Comparison of ENCODE assay signal across 26 mouse cellular contexts in the genomic region with DNA sequence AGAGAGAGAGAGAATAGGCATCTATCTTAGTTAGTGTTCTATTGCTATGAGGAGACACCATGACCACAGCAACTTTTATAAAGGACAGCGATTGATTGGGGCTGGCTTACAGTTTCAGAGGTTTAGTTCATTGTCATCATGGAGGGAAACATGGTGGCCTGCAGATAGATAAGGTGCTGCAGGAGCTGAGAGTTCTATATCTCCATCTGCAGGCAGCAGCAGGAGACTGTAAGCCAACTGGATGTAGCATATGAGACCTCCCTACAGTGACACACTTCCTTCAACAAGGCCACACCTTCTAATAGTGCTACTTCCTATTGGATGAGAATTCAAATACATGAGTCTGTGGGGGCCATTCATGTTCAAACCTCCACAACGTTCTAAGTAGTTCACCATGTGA. TPM values are rescaled to one million over a fixed set of nuclear protein-coding genes. Genes with fewer than 3 reads are reported as not detected.
DNase-seq lines count a peak whose midpoint lies in the region; ATAC-seq and TF ChIP-seq lines count a peak whose summit lies in the region.
"Had no signal": no experiment of that assay in that cellular context is flagged by ENCODE, and none has a peak within 500 bp of the region (broad histone marks: within the 10 kb centered on the region; RNA-seq: fewer than 3 reads in every experiment).

No protein-coding gene starts in this region.

- ATAC-seq in granulocyte monocyte progenitor cell, adult 5-6 weeks (replicated peaks; ENCODE audit: poor library complexity, severe bottlenecking), result 0 out of 2 replicates have a peak, but pooled peaks have one; percentile 17
- ATAC-seq in liver, postnatal 0 days, result 0 out of 2 replicates have a peak, but pooled peaks have one; percentile 6

- H3K27me3 ChIP-seq in MEL (ENCODE audit: control insufficient read depth in 1 of 2, insufficient read depth in 2 of 2, low read length in 2 of 2), result no peaks in the 10 kb centered on the region
- no peaks in the 10 kb centered on the region for H3K27me3 ChIP-seq in liver, postnatal 0 days (ENCODE audit: insufficient read depth, low read length)
- no peaks in the 10 kb centered on the region for H3K27me3 ChIP-seq in kidney, adult 2 months (replicated peaks; ENCODE audit: control insufficient read depth, insufficient read depth, low read length)
- H3K27me3 ChIP-seq: forebrain, embryonic 12.5 days; heart, embryonic 13.5 days; hindbrain, embryonic 15.5 days; midbrain, embryonic 12.5 days; neural tube, embryonic 12.5 days had no signal

- H3K4me3 ChIP-seq in MEL (ENCODE audit: control insufficient read depth in 1 of 2, insufficient read depth in 1 of 2, low read depth in 2 of 2, low read length in 2 of 2), result no peak overlapping the region
- no peak overlapping the region for H3K4me3 ChIP-seq in liver, postnatal 0 days (ENCODE audit: low read depth, low read length)
- no peak overlapping the region for H3K4me3 ChIP-seq in kidney, adult 2 months (ENCODE audit: insufficient read depth, low read depth, low read length)
- H3K4me3 ChIP-seq: forebrain, embryonic 12.5 days; heart, embryonic 13.5 days; hindbrain, embryonic 15.5 days; midbrain, embryonic 12.5 days; neural tube, embryonic 12.5 days had no signal

- 67% methylated on average over 2 of the region's 2 CpGs for WGBS in liver, postnatal 0 days (ENCODE audit: insufficient replicate concordance)
- 89% methylated on average over 2 of the region's 2 CpGs for WGBS in kidney, adult 2 months

- peaks cover 7% of the 10 kb centered on the region; the same call in 1 of the 2 replicates for H3K79me2 ChIP-seq in MEL (ENCODE audit: control insufficient read depth, insufficient read depth, low read length, poor library complexity)

- peak overlapping the region; percentile 34; the same call in 1 of the 2 replicates for H3K27ac ChIP-seq in MEL (ENCODE audit: control insufficient read depth, low read depth, low read length)
- H3K27ac ChIP-seq in liver, postnatal 0 days (ENCODE audit: low read depth), result no peak overlapping the region
- H3K27ac ChIP-seq in kidney, adult 2 months (ENCODE audit: insufficient read depth, low read depth, low read length), result no peak overlapping the region
- H3K27ac ChIP-seq: forebrain, embryonic 12.5 days; heart, embryonic 13.5 days; hindbrain, embryonic 15.5 days; midbrain, embryonic 12.5 days; neural tube, embryonic 12.5 days had no signal

- no peak overlapping the region for H3K9ac ChIP-seq in MEL (ENCODE audit: control insufficient read depth, low read depth, low read length, poor library complexity, severe bottlenecking)
- no peak overlapping the region for H3K9ac ChIP-seq in liver, postnatal 0 days (replicated peaks)
- H3K9ac ChIP-seq: forebrain, embryonic 12.5 days; heart, embryonic 13.5 days; hindbrain, embryonic 15.5 days; midbrain, embryonic 12.5 days; neural tube, embryonic 12.5 days had no signal

- TF ChIP-seq EP300 in MEL (IDR thresholded peaks at IDR 0.05; ENCODE audit: low read depth in 1 of 2, low read length in 2 of 2), result peak; percentile 46 to 58; a peak in 3 of 4 replicates
- no peak for TF ChIP-seq EP300 in liver, postnatal 0 days (IDR thresholded peaks at IDR 0.05; ENCODE audit: low read depth)

- H3K4me2 ChIP-seq in liver, postnatal 0 days (ENCODE audit: low read depth, low read length), result no peak overlapping the region
- H3K4me2 ChIP-seq: forebrain, embryonic 12.5 days; heart, embryonic 13.5 days; hindbrain, embryonic 15.5 days; midbrain, embryonic 12.5 days; neural tube, embryonic 12.5 days had no signal

- no peak for TF ChIP-seq RAD21 in MEL (IDR thresholded peaks at IDR 0.05; ENCODE audit: low read depth, low read length)

- 0 out of 4 replicates have a peak, but pooled peaks of 1 of the 2 experiments have one; percentile 41 for TF ChIP-seq POLR2A in MEL (IDR thresholded peaks at IDR 0.05; ENCODE audit: control insufficient read depth in 1 of 2, insufficient read depth in 1 of 2, low read depth in 1 of 2, low read length in 2 of 2, poor library complexity in 1 of 2)
- no peak for TF ChIP-seq POLR2A in kidney, adult 2 months (IDR thresholded peaks at IDR 0.05; ENCODE audit: low read depth, low read length)

- DNase-seq in 3T3-L1 (ENCODE audit: low read depth, low spot score) (peak; percentile 8), MEL (ENCODE audit: low read depth, low spot score) (peak; percentile 86)
- no peak for DNase-seq in liver, postnatal 0 days
- DNase-seq in frontal cortex, adult 2 months (ENCODE audit: extremely low spot score in 1 of 2, low spot score in 1 of 2), result no peak
- no peak for DNase-seq in kidney, adult 2 months
- no peak for DNase-seq in thymus, postnatal 25 days
- DNase-seq: adrenal gland, postnatal 25 days; B cell, adult 2 months; cerebellum, adult 2 months; gastrocnemius, postnatal 10 days; heart, adult 18-20 months; heart, postnatal 36 days; kidney, adult 18-20 months; kidney, postnatal 10 days; layer of hippocampus, adult 9-11 months; lung, adult 18-20 months; right cerebral cortex, adult 18-20 months; thymus, postnatal 14 days had no signal

- no peaks in the 10 kb centered on the region; a peak in 1 of 4 replicates for H3K36me3 ChIP-seq in MEL (ENCODE audit: control insufficient read depth in 1 of 2, insufficient read depth in 2 of 2, low read length in 2 of 2)
- H3K36me3 ChIP-seq in liver, postnatal 0 days (replicated peaks; ENCODE audit: insufficient read depth, low read length), result no peaks in the 10 kb centered on the region
- H3K36me3 ChIP-seq in kidney, adult 2 months (ENCODE audit: control insufficient read depth, insufficient read depth, low read length), result no peaks in the 10 kb centered on the region
- H3K36me3 ChIP-seq: forebrain, embryonic 12.5 days; hindbrain, embryonic 15.5 days; midbrain, embryonic 12.5 days; neural tube, embryonic 12.5 days had no signal

- peaks cover 0 to 3% of the 10 kb centered on the region in 2 experiments; a peak in 1 of 4 replicates for H3K4me1 ChIP-seq in MEL (ENCODE audit: control insufficient read depth in 1 of 2, insufficient read depth in 2 of 2, low read length in 2 of 2)
- no peaks in the 10 kb centered on the region for H3K4me1 ChIP-seq in liver, postnatal 0 days (ENCODE audit: insufficient read depth)
- H3K4me1 ChIP-seq in kidney, adult 2 months (ENCODE audit: control insufficient read depth, insufficient read depth, low read length), result no peaks in the 10 kb centered on the region
- H3K4me1 ChIP-seq: heart, embryonic 13.5 days; midbrain, embryonic 12.5 days; neural tube, embryonic 12.5 days had no signal

- TF ChIP-seq CTCF in MEL (IDR thresholded peaks at IDR 0.05 in 2 of 3, conservative IDR thresholded peaks at IDR 0.05 in 1 of 3; ENCODE audit: control insufficient read depth in 1 of 3, insufficient read depth in 1 of 3, low read depth in 2 of 3, low read length in 3 of 3, poor library complexity in 1 of 3, severe bottlenecking in 1 of 3), result peak in 1 of 3 experiments; percentile 38; a peak in 2 of 6 replicates
- no peak for TF ChIP-seq CTCF in liver, postnatal 0 days (IDR thresholded peaks at IDR 0.05; ENCODE audit: low read depth)
- TF ChIP-seq CTCF in kidney, adult 2 months (conservative IDR thresholded peaks at IDR 0.05; ENCODE audit: insufficient read depth, insufficient read length, low read depth, low read length), result no peak

- H3K9me3 ChIP-seq in MEL (replicated peaks; ENCODE audit: insufficient read depth, low read length), result no peaks in the 10 kb centered on the region
- no peaks in the 10 kb centered on the region for H3K9me3 ChIP-seq in liver, postnatal 0 days (ENCODE audit: low read length)
- H3K9me3 ChIP-seq: forebrain, embryonic 12.5 days; heart, embryonic 13.5 days; hindbrain, embryonic 15.5 days; midbrain, embryonic 12.5 days; neural tube, embryonic 12.5 days had no signal

RNA-seq across cellular contexts. Expression of a gene that starts 5.0 kb away (rescaled TPM):
- 24.6 and 32.0 TPM in 2 replicates for total RNA-seq in MEL (2012; rRNA removed)
- 10 to 100 TPM in 1 of 2 experiments, not detected in 1; 69.4 TPM for polyA plus RNA-seq in MEL (2012; ENCODE audit: insufficient read depth in 1 of 2, insufficient read length in 2 of 2, low read depth in 1 of 2, low replicate concordance in 2 of 2, missing spikeins in 1 of 2)
- 47.4 and 48.2 TPM in 2 replicates for total RNA-seq in granulocyte monocyte progenitor cell, adult 5-6 weeks (2014; fragmentation: Nextera tagmentation)
- 6.9 and 30.3 TPM in 2 replicates for total RNA-seq in granulocyte monocyte progenitor cell, adult 5-6 weeks (2017)
- polyA plus RNA-seq in liver, postnatal 0 days (2015; fragmentation: Nextera tagmentation; extraction: Ambion mirVana), result 49.2 and 52.7 TPM in 2 replicates
- 28.2 and 30.1 TPM in 2 replicates for polyA plus RNA-seq in frontal cortex, adult 2 months (2012; rRNA removed)
- 64.0 and 81.4 TPM in 2 replicates for polyA plus RNA-seq in kidney, adult 2 months (2012; rRNA removed)

RNA-seq across cellular contexts. Expression of a gene that starts 17.7 kb away (rescaled TPM):
- total RNA-seq in MEL (2012; rRNA removed), result 37.5 and 43.0 TPM in 2 replicates
- 10 to 100 TPM in 1 of 2 experiments, not detected in 1; 31.5 TPM for polyA plus RNA-seq in MEL (2012; ENCODE audit: insufficient read depth in 1 of 2, insufficient read length in 2 of 2, low read depth in 1 of 2, low replicate concordance in 2 of 2, missing spikeins in 1 of 2)
- total RNA-seq in granulocyte monocyte progenitor cell, adult 5-6 weeks (2014; fragmentation: Nextera tagmentation), result 19.7 and 34.3 TPM in 2 replicates
- 52.1 and 53.5 TPM in 2 replicates for total RNA-seq in granulocyte monocyte progenitor cell, adult 5-6 weeks (2017)
- 42.3 and 44.9 TPM in 2 replicates for polyA plus RNA-seq in liver, postnatal 0 days (2015; fragmentation: Nextera tagmentation; extraction: Ambion mirVana)
- polyA plus RNA-seq in frontal cortex, adult 2 months (2012; rRNA removed), result 63.7 and 67.2 TPM in 2 replicates
- polyA plus RNA-seq in kidney, adult 2 months (2012; rRNA removed), result 47.7 and 52.2 TPM in 2 replicates

RNA-seq across cellular contexts. Expression of a gene that starts 39.2 kb away (rescaled TPM):
- total RNA-seq in MEL (2012; rRNA removed), result 16.2 and 20.4 TPM in 2 replicates
- polyA plus RNA-seq in MEL (2012; ENCODE audit: insufficient read depth in 1 of 2, insufficient read length in 2 of 2, low read depth in 1 of 2, low replicate concordance in 2 of 2, missing spikeins in 1 of 2), result 100 to 1,000 TPM in 1 of 2 experiments, 10 to 100 TPM in 1; 30.0 to 145 TPM
- total RNA-seq in granulocyte monocyte progenitor cell, adult 5-6 weeks (2014; fragmentation: Nextera tagmentation), result 49.1 and 59.0 TPM in 2 replicates
- total RNA-seq in granulocyte monocyte progenitor cell, adult 5-6 weeks (2017), result 31.0 and 39.0 TPM in 2 replicates
- 8.6 and 9.0 TPM in 2 replicates for polyA plus RNA-seq in liver, postnatal 0 days (2015; fragmentation: Nextera tagmentation; extraction: Ambion mirVana)
- polyA plus RNA-seq in frontal cortex, adult 2 months (2012; rRNA removed), result 63.2 and 66.6 TPM in 2 replicates
- 28.7 and 32.7 TPM in 2 replicates for polyA plus RNA-seq in kidney, adult 2 months (2012; rRNA removed)

RNA-seq across cellular contexts. Expression of a gene that starts 52.2 kb away (rescaled TPM):
- not detected in 2 replicates for total RNA-seq in MEL (2012; rRNA removed)
- not detected for polyA plus RNA-seq in MEL (2012; ENCODE audit: insufficient read depth in 1 of 2, insufficient read length in 2 of 2, low read depth in 1 of 2, low replicate concordance in 2 of 2, missing spikeins in 1 of 2)
- total RNA-seq in granulocyte monocyte progenitor cell, adult 5-6 weeks (2014; fragmentation: Nextera tagmentation), result not detected in 2 replicates
- total RNA-seq in granulocyte monocyte progenitor cell, adult 5-6 weeks (2017), result not detected in 2 replicates
- 0.13 TPM in 2 replicates for polyA plus RNA-seq in liver, postnatal 0 days (2015; fragmentation: Nextera tagmentation; extraction: Ambion mirVana)
- 0.54 and 0.55 TPM in 2 replicates for polyA plus RNA-seq in frontal cortex, adult 2 months (2012; rRNA removed)
- polyA plus RNA-seq in kidney, adult 2 months (2012; rRNA removed), result 0.19 and 0.30 TPM in 2 replicates
- total RNA-seq: heart, postnatal 36 days had no signal
- polyA plus RNA-seq: embryonic facial prominence, embryonic 11.5 days; forebrain, embryonic 12.5 days; hindbrain, embryonic 15.5 days; neural tube, embryonic 12.5 days; small intestine, adult 2 months had no signal

Comparison
In these comparisons a context has a peak if more than half of its experiments do, and no peak if none do; other contexts are left out.
1. DNase-seq: peak in 3T3-L1 (single experiment) and MEL (single experiment); none in liver, postnatal 0 days (single experiment), frontal cortex, adult 2 months (0 of 2), kidney, adult 2 months (single experiment) and thymus, postnatal 25 days (single experiment).